Mouse (Mus musculus): ENCODE results near the gene Taf10.

The Taf10 gene

DNA sequence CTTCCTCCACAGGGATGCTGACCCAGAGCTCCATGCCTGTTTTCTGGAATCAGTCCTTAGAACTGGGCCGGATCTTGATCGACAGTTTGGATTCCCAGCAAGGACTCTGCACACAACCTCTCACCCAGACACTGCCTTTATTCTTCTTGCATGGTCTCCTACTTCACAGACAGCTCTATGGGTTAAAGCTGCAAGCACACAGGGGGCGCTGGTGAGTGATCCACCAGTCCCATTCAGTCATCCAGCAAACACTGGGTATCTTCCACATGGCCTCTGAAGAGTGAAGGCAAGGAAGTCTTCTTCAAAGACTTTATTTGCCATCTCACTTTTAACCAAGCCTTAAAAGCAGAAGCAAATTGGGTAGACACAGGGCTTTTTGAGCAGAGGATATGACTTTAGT is 28.8 kb downstream of the Taf10 start:
- no peak for DNase-seq

DNA sequence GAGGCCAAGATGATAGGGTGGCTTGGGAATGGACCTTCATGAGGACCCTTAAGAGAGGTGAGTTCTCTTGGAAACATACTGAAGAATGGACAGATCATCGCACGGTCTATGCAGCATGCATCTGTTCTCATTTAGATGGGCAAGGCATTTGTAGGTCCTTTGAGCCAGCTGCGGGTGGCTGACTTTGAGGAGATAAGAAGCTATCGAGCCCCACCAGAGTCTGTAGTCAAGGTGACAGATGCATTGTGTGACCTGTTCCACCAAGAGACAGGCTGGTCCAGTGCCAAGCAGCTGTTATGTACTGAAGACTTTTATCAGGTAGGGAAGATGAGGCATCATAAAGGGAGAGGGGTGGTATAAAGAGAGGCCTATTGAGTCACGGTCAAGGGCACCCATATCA is 35.4 kb downstream of the Taf10 start:
- DNase-seq = no peak

- DNase-seq = no peak
Observed at GRCm38 (mm10) chr7:105703816-105704215, 40.3 kb downstream of the Taf10 start.

GRCm38 (mm10) chr7:105703184-105703583 is 41.0 kb downstream of the Taf10 start:
- no peak for DNase-seq

- no peak for DNase-seq
Observed at GRCm38 (mm10) chr7:105690875-105691274, 53.3 kb downstream of the Taf10 start.

All from right cerebral cortex, postnatal 4 days (tissue).